Mouse (Mus musculus): Measurements from ENCODE around the gene Igdcc3. TPM values are rescaled to one million over a fixed set of nuclear protein-coding genes. Genes with fewer than 3 reads are reported as not detected.
"Not testable (repeated sequence)": the region's sequence is repeated elsewhere in the genome, so short reads cannot be mapped to it uniquely, and the experiment has no call there.

The Igdcc3 gene
- polyA plus RNA-seq, 1 experiment from 2014 or later, result 0.22 TPM

DNA sequence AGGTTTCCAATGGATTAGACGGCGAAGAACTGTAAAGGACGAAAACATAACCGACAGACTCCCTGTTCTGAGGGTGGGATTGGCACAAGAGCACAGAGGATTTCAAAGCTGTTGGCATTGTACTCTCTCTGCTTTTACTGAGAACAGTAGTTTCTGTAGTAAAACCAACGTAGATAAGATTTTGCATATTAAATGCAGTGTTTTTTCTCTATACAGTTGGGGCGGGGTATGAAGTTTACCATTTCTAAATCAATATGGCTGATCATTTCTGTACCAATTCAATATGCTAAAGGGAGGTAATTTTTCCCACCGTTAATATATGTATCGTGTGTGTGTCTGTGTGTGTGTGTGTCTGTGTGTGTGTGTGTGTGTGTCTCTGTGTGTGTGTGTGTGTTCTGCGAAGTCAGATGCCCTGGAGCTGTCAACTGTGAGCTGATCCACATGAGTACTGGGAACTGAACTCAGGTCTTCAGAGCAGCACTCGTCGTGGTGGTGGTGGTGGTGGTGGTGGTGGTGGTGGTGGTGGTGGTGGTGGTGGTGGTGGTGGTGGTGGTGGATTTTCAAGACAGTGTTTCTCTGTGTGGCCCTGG, 61.3 kb downstream of the Igdcc3 start:
- H3K4me3 ChIP-seq (ENCODE audit: low read depth, low read length), result peak overlapping the region; percentile 39
- no peaks in the 10 kb centered on the region for H3K9me3 ChIP-seq (ENCODE audit: control insufficient read depth)
- no peaks in the 10 kb centered on the region for H3K27me3 ChIP-seq (replicated peaks; ENCODE audit: control insufficient read depth, insufficient read depth, low read length)
- no peaks in the 10 kb centered on the region for H3K4me1 ChIP-seq (replicated peaks; ENCODE audit: control insufficient read depth, insufficient read depth, low read length)
- 0 out of 2 replicates have a peak, but pooled peaks have one; percentile 1 for ATAC-seq
- H3K27ac ChIP-seq (ENCODE audit: low read depth, low read length), result peak overlapping the region; percentile 70
- no peaks in the 10 kb centered on the region for H3K36me3 ChIP-seq (ENCODE audit: control insufficient read depth, insufficient read depth)
- no peak for TF ChIP-seq CTCF (IDR thresholded peaks at IDR 0.05; ENCODE audit: low read depth)
- peak overlapping the region; percentile 51 for H3K9ac ChIP-seq (ENCODE audit: low read depth, low read length)
- H3K4me2 ChIP-seq (replicated peaks; ENCODE audit: low read depth), result peak overlapping the region; percentile 70
- WGBS, result 22% methylated on average over 11 of the region's 11 CpGs

DNA sequence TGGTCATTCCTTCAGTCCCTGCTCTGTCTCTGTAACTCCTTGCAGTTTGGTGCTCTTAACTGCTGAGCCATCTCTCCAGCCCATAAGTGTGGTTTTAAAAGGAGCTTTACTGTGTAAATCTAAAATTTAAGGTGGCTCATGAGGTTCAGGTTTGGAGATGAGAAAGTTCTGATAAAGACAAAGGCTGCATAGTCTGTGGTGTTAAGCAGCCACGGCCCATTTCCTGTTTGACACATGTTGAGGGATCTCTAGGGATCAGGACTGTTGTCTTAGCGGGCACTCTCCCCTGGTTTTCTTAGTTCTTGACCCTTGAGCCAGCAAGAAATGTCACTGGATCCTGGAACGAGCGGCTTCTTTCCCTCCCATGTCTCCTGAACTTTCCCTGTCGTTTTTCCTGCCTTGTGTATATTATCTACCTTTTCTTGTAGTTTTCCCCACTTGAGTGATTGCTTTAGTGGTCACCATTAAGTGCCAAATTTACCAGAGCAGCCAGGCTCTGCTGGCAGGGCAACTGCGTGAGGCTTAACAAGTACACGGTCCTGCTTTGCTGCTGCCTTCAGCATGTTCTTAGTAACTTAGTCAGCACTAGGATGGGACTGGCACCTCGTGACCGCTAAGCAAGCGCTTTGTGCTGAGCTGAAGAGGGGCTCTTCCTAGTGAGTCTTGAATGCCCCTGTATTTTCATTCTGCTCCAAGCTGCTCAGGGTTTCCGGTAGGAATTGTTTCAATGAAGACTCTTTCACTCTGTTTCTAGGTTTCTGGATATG, 64.2 kb downstream of the Igdcc3 start:
- H3K9me3 ChIP-seq (ENCODE audit: control insufficient read depth), result no peaks in the 10 kb centered on the region
- H3K4me1 ChIP-seq (replicated peaks; ENCODE audit: control insufficient read depth, insufficient read depth, low read length), result no peaks in the 10 kb centered on the region
- no peak for ATAC-seq
- 60% methylated on average over 11 of the region's 11 CpGs for WGBS
- no peak overlapping the region for H3K9ac ChIP-seq (ENCODE audit: low read depth, low read length)
- no peak overlapping the region for H3K27ac ChIP-seq (ENCODE audit: low read depth, low read length)
- H3K27me3 ChIP-seq (replicated peaks; ENCODE audit: control insufficient read depth, insufficient read depth, low read length), result no peaks in the 10 kb centered on the region
- no peak for TF ChIP-seq CTCF (IDR thresholded peaks at IDR 0.05; ENCODE audit: low read depth)
- no peaks in the 10 kb centered on the region for H3K36me3 ChIP-seq (ENCODE audit: control insufficient read depth, insufficient read depth)
- H3K4me2 ChIP-seq (replicated peaks; ENCODE audit: low read depth), result no peak overlapping the region
- no peak overlapping the region for H3K4me3 ChIP-seq (ENCODE audit: low read depth, low read length)

GRCm38 (mm10) chr9:65207041-65207815, 66.2 kb downstream of the Igdcc3 start:
- not testable (repeated sequence) for H3K4me2 ChIP-seq (replicated peaks; ENCODE audit: low read depth); H3K9me3 ChIP-seq (ENCODE audit: control insufficient read depth); H3K27me3 ChIP-seq (replicated peaks; ENCODE audit: control insufficient read depth, insufficient read depth, low read length); H3K4me3 ChIP-seq (ENCODE audit: low read depth, low read length); H3K36me3 ChIP-seq (ENCODE audit: control insufficient read depth, insufficient read depth); H3K4me1 ChIP-seq (replicated peaks; ENCODE audit: control insufficient read depth, insufficient read depth, low read length); H3K9ac ChIP-seq (ENCODE audit: low read depth, low read length); ATAC-seq; H3K27ac ChIP-seq (ENCODE audit: low read depth, low read length)
- 84% methylated on average over 7 of the region's 9 CpGs for WGBS

DNA sequence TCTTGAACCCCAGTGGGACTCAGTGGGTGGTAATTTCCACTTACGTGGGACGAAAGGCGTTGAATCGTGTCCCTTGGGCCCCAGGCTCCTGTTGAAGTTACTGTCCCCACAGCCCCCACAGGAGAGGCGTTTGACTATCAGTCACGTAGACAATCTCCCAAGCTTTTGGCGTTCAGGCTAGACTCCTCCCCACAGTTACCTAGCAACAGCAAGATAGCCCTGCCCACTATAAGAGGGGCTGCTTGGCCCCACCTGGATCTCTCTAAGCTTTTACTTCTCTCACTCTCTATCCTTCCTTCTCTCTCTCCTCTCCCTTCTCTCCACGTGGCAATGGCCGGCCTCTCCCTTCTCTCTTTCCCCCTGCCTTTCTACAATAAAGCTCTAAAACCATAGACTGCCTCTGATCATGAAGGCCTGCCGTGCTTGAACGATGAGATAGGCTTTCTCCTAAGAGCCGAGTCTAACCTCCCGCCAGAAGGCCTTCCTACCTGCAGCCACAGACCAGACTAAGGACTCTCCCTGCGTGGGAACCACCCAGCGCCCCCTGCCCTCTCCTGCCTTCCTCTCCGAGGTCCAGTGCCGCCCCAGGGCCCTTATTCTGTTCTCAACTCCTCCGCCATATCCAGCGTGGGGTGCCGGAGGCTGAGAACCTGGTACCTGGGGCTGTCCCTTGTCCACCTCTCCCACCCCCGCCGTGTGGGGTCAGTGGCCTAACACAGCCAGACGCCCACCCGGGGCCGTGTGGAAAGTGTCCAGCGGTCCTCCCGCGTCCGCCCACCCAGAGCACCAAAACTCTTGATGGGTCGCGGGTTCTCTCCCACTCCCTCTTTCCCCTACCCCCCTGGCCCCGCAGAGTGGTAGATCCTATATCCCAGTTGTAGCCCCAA, 67.5 kb downstream of the Igdcc3 start:
- Histone ChIP-seq H3K4me1 (replicated peaks; ENCODE audit: control insufficient read depth, insufficient read depth, low read length) (no peaks in the 10 kb centered on the region), H3K9me3 (ENCODE audit: control insufficient read depth) (no peaks in the 10 kb centered on the region), H3K36me3 (ENCODE audit: control insufficient read depth, insufficient read depth) (no peaks in the 10 kb centered on the region), H3K27ac (ENCODE audit: low read depth, low read length) (no peak overlapping the region), H3K4me3 (ENCODE audit: low read depth, low read length) (no peak overlapping the region), H3K9ac (ENCODE audit: low read depth, low read length) (no peak overlapping the region), H3K27me3 (replicated peaks; ENCODE audit: control insufficient read depth, insufficient read depth, low read length) (no peaks in the 10 kb centered on the region), H3K4me2 (replicated peaks; ENCODE audit: low read depth) (no peak overlapping the region)
- TF ChIP-seq CTCF (IDR thresholded peaks at IDR 0.05; ENCODE audit: low read depth), result no peak
- ATAC-seq, result no peak
- WGBS, result 93% methylated on average over 32 of the region's 32 CpGs

GRCm38 (mm10) chr9:65211598-65211997, 70.6 kb downstream of the Igdcc3 start:
- H3K4me3 ChIP-seq (ENCODE audit: low read depth, low read length), result no peak overlapping the region
- no peak for TF ChIP-seq CTCF (IDR thresholded peaks at IDR 0.05; ENCODE audit: low read depth)
- no peaks in the 10 kb centered on the region for H3K4me1 ChIP-seq (replicated peaks; ENCODE audit: control insufficient read depth, insufficient read depth, low read length)
- no peak for ATAC-seq
- no peak overlapping the region for H3K27ac ChIP-seq (ENCODE audit: low read depth, low read length)
- 51% methylated on average over 1 of the region's 1 CpGs for WGBS
- no peak overlapping the region for H3K4me2 ChIP-seq (replicated peaks; ENCODE audit: low read depth)
- no peaks in the 10 kb centered on the region for H3K9me3 ChIP-seq (ENCODE audit: control insufficient read depth)
- H3K36me3 ChIP-seq (ENCODE audit: control insufficient read depth, insufficient read depth), result no peaks in the 10 kb centered on the region
- H3K9ac ChIP-seq (ENCODE audit: low read depth, low read length), result no peak overlapping the region
- H3K27me3 ChIP-seq (replicated peaks; ENCODE audit: control insufficient read depth, insufficient read depth, low read length), result no peaks in the 10 kb centered on the region

Data from intestine, postnatal 0 days (tissue).